Mouse (Mus musculus) thymus, postnatal 0 days (tissue): Measurements from ENCODE around the gene Kctd21. TPM values are rescaled to one million over a fixed set of nuclear protein-coding genes. Genes with fewer than 3 reads are reported as not detected.

Experiments used
- DNase-seq: peaks from one replicate; pipeline ENCODE4 v3.0.0-alpha.2; 2015; ENCODE audit warnings: low spot score
- polyA plus RNA-seq: library from polyadenylated mRNA; unstranded; fragments of >200 nt; fragmentation: Nextera tagmentation; extraction: Ambion mirVana; gene quantifications from 2 replicates; pipeline ENCODE4 v1.2.1, GENCODE M21; 2015

The Kctd21 gene
- polyA plus RNA-seq, 1 experiment from 2014 or later, result 1.4 TPM

GRCm38 (mm10) chr7:97347464-97347863 lies 15.3 kb downstream of the Kctd21 start:
- no peak for DNase-seq

GRCm38 (mm10) chr7:97348318-97348717 lies 16.2 kb downstream of the Kctd21 start:
- no peak for DNase-seq

GRCm38 (mm10) chr7:97348836-97349235 lies 16.7 kb downstream of the Kctd21 start:
- DNase-seq, result no peak

- DNase-seq, result no peak
These were observed 17.3 kb downstream of the Kctd21 start for GRCm38 (mm10) chr7:97349438-97349837.

GRCm38 (mm10) chr7:97350891-97351290 lies 18.8 kb downstream of the Kctd21 start:
- no peak for DNase-seq

- no peak for DNase-seq
These were observed 19.8 kb downstream of the Kctd21 start for GRCm38 (mm10) chr7:97351792-97352513.

- DNase-seq, result no peak
These were observed 21.2 kb downstream of the Kctd21 start for GRCm38 (mm10) chr7:97353356-97353755.

- no peak for DNase-seq
These were observed 23.1 kb downstream of the Kctd21 start for GRCm38 (mm10) chr7:97355068-97355841.

- DNase-seq, result no peak
These were observed 24.1 kb downstream of the Kctd21 start for GRCm38 (mm10) chr7:97356253-97356652.

- DNase-seq, result no peak
These were observed 24.7 kb downstream of the Kctd21 start for GRCm38 (mm10) chr7:97356875-97357276.

GRCm38 (mm10) chr7:97357840-97358239 lies 25.7 kb downstream of the Kctd21 start:
- no peak for DNase-seq

- DNase-seq, result no peak
These were observed 26.2 kb downstream of the Kctd21 start for GRCm38 (mm10) chr7:97358347-97358746.

- no peak for DNase-seq
These were observed 28.0 kb downstream of the Kctd21 start for GRCm38 (mm10) chr7:97360166-97360565.

- no peak for DNase-seq
These were observed 28.8 kb downstream of the Kctd21 start for GRCm38 (mm10) chr7:97360955-97361354.

- peak; percentile 73 for DNase-seq
These were observed 29.3 kb downstream of the Kctd21 start for GRCm38 (mm10) chr7:97361467-97361866.

- no peak for DNase-seq
These were observed 33.8 kb downstream of the Kctd21 start for GRCm38 (mm10) chr7:97365887-97366286.

GRCm38 (mm10) chr7:97375101-97375500 lies 43.0 kb downstream of the Kctd21 start:
- no peak for DNase-seq

- no peak for DNase-seq
These were observed 43.8 kb downstream of the Kctd21 start for GRCm38 (mm10) chr7:97375906-97376305.

GRCm38 (mm10) chr7:97379304-97379703 lies 47.2 kb downstream of the Kctd21 start:
- DNase-seq, result no peak

GRCm38 (mm10) chr7:97380500-97381123 lies 48.5 kb downstream of the Kctd21 start:
- DNase-seq, result no peak

- DNase-seq, result no peak
These were observed 50.5 kb downstream of the Kctd21 start for GRCm38 (mm10) chr7:97382661-97383060.

GRCm38 (mm10) chr7:97383496-97384132 lies 51.5 kb downstream of the Kctd21 start:
- DNase-seq, result no peak
